Mouse (Mus musculus) midbrain, embryonic 11.5 days (tissue): Measurements from ENCODE around the gene Fbxl19. TPM values are rescaled to one million over a fixed set of nuclear protein-coding genes. Genes with fewer than 3 reads are reported as not detected.
"Not testable (repeated sequence)": the region's sequence is repeated elsewhere in the genome, so short reads cannot be mapped to it uniquely, and the experiment has no call there.

ENCODE experiments used
- ATAC-seq: fragments of 200-750 bp; cut with Nextera tagmentation; 2 replicates; pipeline ENCODE4 v1.8.0; 2017; ENCODE audit warnings: moderate TSS enrichment, moderate library complexity; ENCODE audit not compliant: low FRiP score
- DNase-seq: peaks from one replicate; pipeline ENCODE4 v3.0.0; 2015; ENCODE audit warnings: low spot score; ENCODE audit errors: missing footprints
- H3K27ac ChIP-seq: fragments of 300-500 bp; sonication (generic); 2 replicates; pipeline ENCODE4 v1.5.1; 2014; ENCODE audit warnings: low read depth, low read length
- H3K27me3 ChIP-seq: fragments of 300-500 bp; sonication (generic); 2 replicates; pipeline ENCODE4 v1.6.1; 2014; ENCODE audit warnings: mild to moderate bottlenecking, low read length, moderate library complexity, mixed read lengths; ENCODE audit not compliant: control insufficient read depth, insufficient read depth
- H3K36me3 ChIP-seq: fragments of 300-500 bp; sonication (generic); 2 replicates; pipeline ENCODE4 v1.6.1; 2014; ENCODE audit warnings: mild to moderate bottlenecking, low read length, moderate library complexity, mixed read lengths; ENCODE audit not compliant: control insufficient read depth, insufficient read depth
- H3K4me1 ChIP-seq: fragments of 300-500 bp; sonication (generic); 2 replicates; pipeline ENCODE4 v1.6.1; 2014; ENCODE audit warnings: low read length; ENCODE audit not compliant: control insufficient read depth, insufficient read depth
- H3K4me2 ChIP-seq: fragments of 300-500 bp; sonication (generic); 2 replicates; pipeline ENCODE4 v1.6.1; 2014; ENCODE audit warnings: mild to moderate bottlenecking, moderate library complexity
- H3K4me3 ChIP-seq: fragments of 300-500 bp; sonication (generic); 2 replicates; pipeline ENCODE4 v1.5.1; 2014; ENCODE audit warnings: low read depth, low read length
- H3K9ac ChIP-seq: fragments of 300-500 bp; sonication (generic); 2 replicates; pipeline ENCODE4 v1.6.1; 2014; ENCODE audit warnings: low read length
- H3K9me3 ChIP-seq: fragments of 300-500 bp; sonication (generic); 2 replicates; pipeline ENCODE4 v1.6.1; 2016; ENCODE audit warnings: low read length; ENCODE audit not compliant: control insufficient read depth
- WGBS: fragments of 180-500 bp; shearing (Covaris S2); extraction: QIAGEN DNeasy Blood & Tissue Kit; methylation state at CpG from one replicate; pipeline ENCODE4 v1.1.7; 2014; 5-methylcytosine and 5-hydroxymethylcytosine counted together
- polyA plus RNA-seq: library from polyadenylated mRNA; unstranded; fragments of >200 nt; fragmentation: Nextera tagmentation; extraction: Ambion mirVana; gene quantifications from 2 replicates; pipeline ENCODE4 v1.2.1, GENCODE M21; 2014

Fbxl19 gene
- polyA plus RNA-seq, 1 experiment from 2014 or later = 9.3 TPM

GRCm38 (mm10) chr7:127768997-127769593, 24.8 kb downstream of the Fbxl19 start:
- WGBS = under 1% methylated on average over 16 of the region's 16 CpGs
- Histone ChIP-seq H3K9me3 (no peaks in the 10 kb centered on the region), H3K4me3 (peak overlapping the region; percentile 42), H3K27me3 (no peaks in the 10 kb centered on the region; the same call in 1 of the 2 replicates), H3K4me2 (peak overlapping the region; percentile 80), H3K27ac (no peak overlapping the region), H3K36me3 (peaks cover 11% of the 10 kb centered on the region), H3K9ac (peak overlapping the region; percentile 82), H3K4me1 (peaks cover 23% of the 10 kb centered on the region)
- ATAC-seq (peak; percentile 88), DNase-seq (peak; percentile 98)

DNA sequence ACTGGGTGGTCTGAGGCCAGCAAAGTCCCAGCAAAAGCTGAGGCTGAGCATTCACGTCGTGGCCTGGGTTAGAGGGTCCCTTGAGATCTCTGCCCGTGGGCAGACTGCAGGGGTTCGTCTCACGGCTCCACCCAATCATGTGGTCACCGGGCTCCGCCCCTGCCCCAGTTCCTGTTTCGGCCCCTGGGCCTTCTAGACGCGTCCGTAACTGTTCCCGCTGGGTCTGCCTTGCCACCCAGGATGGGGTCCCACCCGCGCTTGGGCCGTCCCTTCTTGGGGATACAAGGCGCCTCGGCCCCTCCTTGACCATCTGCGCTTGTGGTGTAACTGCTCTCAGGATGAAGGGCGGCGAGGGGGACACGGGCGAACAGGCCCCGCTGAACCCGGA, 25.3 kb downstream of the Fbxl19 start, which contains the start of gene Orai3:
Gene Orai3, plus strand, starts transcription at position 165 of the 388 bp plus-strand sequence.
- Histone ChIP-seq H3K4me3 (peak within 1 kb of the TSS; percentile 42), H3K9ac (peak within 1 kb of the TSS; percentile 82), H3K9me3 (no peaks in the 10 kb centered on the region), H3K4me2 (peak within 1 kb of the TSS; percentile 80), H3K27me3 (no peaks in the 10 kb centered on the region; the same call in 1 of the 2 replicates), H3K36me3 (peaks cover 10% of the 10 kb centered on the region), H3K27ac (peak within 1 kb of the TSS; percentile 30), H3K4me1 (peaks cover 23% of the 10 kb centered on the region)
- ATAC-seq = peak; percentile 59
- WGBS = 2% methylated on average over 24 of the region's 24 CpGs
- DNase-seq = peak; percentile 96

- WGBS = 9% methylated on average over 27 of the region's 27 CpGs
- H3K27ac ChIP-seq = peak overlapping the region; percentile 30; the same call in 1 of the 2 replicates
- DNase-seq = peak; percentile 91
These were observed 25.9 kb downstream of the Fbxl19 start for GRCm38 (mm10) chr7:127770039-127770905.

GRCm38 (mm10) chr7:127771262-127771661, 26.9 kb downstream of the Fbxl19 start:
- Histone ChIP-seq H3K27me3 (no peaks in the 10 kb centered on the region; the same call in 1 of the 2 replicates), H3K9me3 (no peaks in the 10 kb centered on the region), H3K4me1 (peaks cover 25% of the 10 kb centered on the region), H3K36me3 (peaks cover 10% of the 10 kb centered on the region), H3K9ac (no peak overlapping the region), H3K27ac (no peak overlapping the region), H3K4me3 (no peak overlapping the region), H3K4me2 (no peak overlapping the region)
- 80% methylated on average over 5 of the region's 5 CpGs for WGBS
- no peak for ATAC-seq
- no peak for DNase-seq

More at GRCm38 (mm10) chr7:127770039-127770905, 25.9 kb downstream of the Fbxl19 start:
- Histone ChIP-seq H3K9me3 (no peaks in the 10 kb centered on the region), H3K4me3 (peak overlapping the region; percentile 42), H3K36me3 (peaks cover 10% of the 10 kb centered on the region), H3K27me3 (no peaks in the 10 kb centered on the region; the same call in 1 of the 2 replicates), H3K4me2 (peak overlapping the region; percentile 80), H3K4me1 (peaks cover 23% of the 10 kb centered on the region), H3K9ac (peak overlapping the region; percentile 82)
- ATAC-seq = peak; percentile 20

DNA sequence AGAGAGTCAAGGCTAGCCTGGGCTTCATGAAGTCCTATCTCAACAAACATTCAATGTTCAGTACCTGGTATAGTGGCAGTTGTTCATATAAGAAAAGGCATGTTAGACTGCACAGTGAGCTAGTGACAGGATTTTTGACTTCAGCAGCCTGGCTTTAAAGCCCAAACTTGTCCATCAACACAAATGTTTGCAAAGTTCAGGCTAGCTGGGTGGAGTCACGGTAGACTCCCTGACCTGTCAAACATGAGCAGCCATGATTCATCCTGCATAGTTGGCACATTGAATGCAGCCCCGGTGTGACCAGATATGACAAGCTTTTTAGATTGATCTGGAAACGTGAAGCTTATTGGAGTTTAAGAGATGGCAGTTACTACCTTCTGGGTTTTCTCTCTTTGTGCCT, 27.7 kb downstream of the Fbxl19 start:
- Histone ChIP-seq H3K36me3 (peaks cover 8% of the 10 kb centered on the region), H3K9ac (no peak overlapping the region), H3K4me1 (peaks cover 25% of the 10 kb centered on the region), H3K27me3 (no peaks in the 10 kb centered on the region; the same call in 1 of the 2 replicates), H3K4me3 (no peak overlapping the region), H3K9me3 (no peaks in the 10 kb centered on the region), H3K4me2 (no peak overlapping the region), H3K27ac (no peak overlapping the region)
- DNase-seq (no peak), ATAC-seq (no peak)
- WGBS = 91% methylated on average over 3 of the region's 3 CpGs

DNA sequence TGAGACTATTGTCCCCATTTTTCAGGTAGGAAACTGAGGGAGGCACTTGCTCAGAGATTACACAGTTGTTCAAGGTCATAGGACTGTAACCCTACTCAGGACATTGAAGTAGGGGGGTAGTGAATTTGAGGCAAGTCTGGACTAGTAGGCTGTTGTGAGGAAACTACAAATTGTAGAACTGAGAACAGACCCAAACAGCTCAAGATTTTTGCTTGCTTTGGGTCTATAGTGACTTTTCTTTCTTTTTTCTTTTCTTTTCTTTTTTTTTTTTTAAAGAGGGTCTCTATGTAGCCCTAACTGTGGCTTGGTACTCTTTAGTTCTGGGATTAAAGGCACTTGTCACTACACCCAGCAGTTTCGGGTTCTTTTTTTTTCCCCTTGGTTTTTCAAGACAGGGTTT, 28.2 kb downstream of the Fbxl19 start:
- H3K9ac ChIP-seq = no peak overlapping the region
- no peak overlapping the region for H3K27ac ChIP-seq
- H3K9me3 ChIP-seq = no peaks in the 10 kb centered on the region
- no peaks in the 10 kb centered on the region; the same call in 1 of the 2 replicates for H3K27me3 ChIP-seq
- H3K4me1 ChIP-seq = peaks cover 25% of the 10 kb centered on the region
- H3K4me3 ChIP-seq = no peak overlapping the region
- peaks cover 5% of the 10 kb centered on the region for H3K36me3 ChIP-seq
- 80% methylated on average over 1 of the region's 1 CpGs for WGBS
- DNase-seq (no peak), ATAC-seq (no peak)
- no peak overlapping the region for H3K4me2 ChIP-seq

DNA sequence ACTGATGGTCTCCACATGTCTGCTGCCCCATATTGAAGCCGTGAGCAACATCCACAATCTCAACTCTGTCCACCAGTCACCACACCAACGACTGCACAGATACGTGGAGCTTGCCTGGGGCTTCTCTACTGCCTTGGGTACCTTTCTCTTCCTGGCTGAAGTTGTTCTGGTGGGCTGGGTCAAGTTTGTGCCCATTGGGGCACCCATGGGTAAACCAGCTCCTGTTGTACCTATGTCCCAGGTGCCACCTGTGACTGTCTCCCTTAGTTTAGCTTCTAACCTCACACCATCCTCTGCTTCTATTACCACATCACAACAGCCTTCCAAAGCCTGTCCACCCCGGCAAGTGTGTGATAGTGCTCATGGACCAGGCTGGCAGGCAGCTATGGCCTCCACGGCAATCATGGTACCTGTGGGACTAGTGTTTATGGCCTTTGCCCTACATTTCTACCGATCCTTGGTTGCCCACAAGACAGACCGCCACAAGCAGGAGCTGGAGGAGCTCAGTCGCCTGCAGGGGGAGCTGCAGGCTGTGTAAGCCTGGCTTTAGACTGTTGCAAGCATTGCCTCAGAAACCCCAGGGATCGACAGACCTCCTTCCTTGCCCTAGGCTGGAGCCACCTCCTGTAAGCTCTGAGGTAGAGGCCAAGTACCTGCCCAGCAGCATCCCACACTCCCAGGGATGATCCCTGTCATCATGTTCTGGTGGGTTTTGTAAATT, 29.5 kb downstream of the Fbxl19 start:
- Histone ChIP-seq H3K27me3 (no peaks in the 10 kb centered on the region; the same call in 1 of the 2 replicates), H3K4me2 (no peak overlapping the region), H3K9me3 (no peaks in the 10 kb centered on the region), H3K9ac (no peak overlapping the region), H3K27ac (no peak overlapping the region), H3K4me1 (peaks cover 28% of the 10 kb centered on the region), H3K4me3 (no peak overlapping the region), H3K36me3 (no peaks in the 10 kb centered on the region; the same call in 1 of the 2 replicates)
- no peak for DNase-seq
- WGBS = 45% methylated on average over 9 of the region's 9 CpGs
- no peak for ATAC-seq

DNA sequence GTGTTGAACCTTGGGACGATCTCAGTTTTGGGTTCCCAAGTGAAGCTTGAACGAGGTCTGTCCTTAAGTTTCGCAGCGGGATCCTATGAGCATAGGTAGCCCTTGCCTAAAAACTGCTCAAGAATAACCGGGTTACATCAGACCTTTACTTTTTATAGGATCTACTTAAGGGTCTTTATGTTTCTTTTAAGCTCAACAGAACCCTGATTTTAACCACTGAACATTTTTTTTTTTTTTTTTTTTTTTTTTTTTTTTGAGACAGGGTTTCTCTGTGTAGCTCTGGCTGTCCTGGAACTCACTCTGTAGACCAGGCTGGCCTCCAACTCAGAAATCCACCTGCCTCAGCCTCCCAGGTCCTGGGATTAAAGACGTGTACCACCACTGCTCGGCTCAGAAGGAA, 31.5 kb downstream of the Fbxl19 start:
- H3K9me3 ChIP-seq, DNase-seq, H3K27me3 ChIP-seq, H3K36me3 ChIP-seq, ATAC-seq: not testable (repeated sequence)
- Histone ChIP-seq H3K27ac (peak overlapping the region; percentile 93; the same call in 1 of the 2 replicates), H3K9ac (peak overlapping the region; percentile 94), H3K4me2 (peak overlapping the region; percentile 66), H3K4me3 (peak overlapping the region; percentile 94), H3K4me1 (peaks cover 11% of the 10 kb centered on the region)
- WGBS = 82% methylated on average over 7 of the region's 7 CpGs
